Mouse (Mus musculus) frontal cortex, postnatal 36 days (tissue): ENCODE results near the gene Galnt2.

Experiments
- DNase-seq, 2 experiments: peaks; one replicate each; pipeline ENCODE4 v3.0.0; 2022; ENCODE audit warnings: low spot score in 2 of 2

Galnt2 gene

GRCm38 (mm10) chr8:124231176-124231484 lies at the start of gene Galnt2:
Gene Galnt2 (plus strand): TSS chr8:124231391.
- DNase-seq, result peak; percentile 86 to 92

GRCm38 (mm10) chr8:124181751-124182150 lies 49.4 kb upstream of the Galnt2 start:
- DNase-seq, result no peak

GRCm38 (mm10) chr8:124182224-124182623 lies 49.0 kb upstream of the Galnt2 start:
- DNase-seq, result peak; percentile 53 to 61

- peak in 1 of 2 experiments; percentile 42 for DNase-seq
Observed at GRCm38 (mm10) chr8:124184078-124184477, 47.1 kb upstream of the Galnt2 start.

GRCm38 (mm10) chr8:124184507-124184906 lies 46.7 kb upstream of the Galnt2 start:
- DNase-seq, result no peak

- no peak for DNase-seq
Observed at GRCm38 (mm10) chr8:124185081-124185480, 46.1 kb upstream of the Galnt2 start.

- no peak for DNase-seq
Observed at GRCm38 (mm10) chr8:124190388-124190787, 40.8 kb upstream of the Galnt2 start.

- DNase-seq, result no peak
Observed at GRCm38 (mm10) chr8:124192242-124192641, 38.9 kb upstream of the Galnt2 start.

- no peak for DNase-seq
Observed at GRCm38 (mm10) chr8:124192976-124193375, 38.2 kb upstream of the Galnt2 start.

GRCm38 (mm10) chr8:124193992-124194391 lies 37.2 kb upstream of the Galnt2 start:
- no peak for DNase-seq

- no peak for DNase-seq
Observed at GRCm38 (mm10) chr8:124196195-124196594, 35.0 kb upstream of the Galnt2 start.

- no peak for DNase-seq
Observed at GRCm38 (mm10) chr8:124196797-124197196, 34.4 kb upstream of the Galnt2 start.

- no peak for DNase-seq
Observed at GRCm38 (mm10) chr8:124198230-124198629, 33.0 kb upstream of the Galnt2 start.

- DNase-seq, result no peak
Observed at GRCm38 (mm10) chr8:124200400-124200799, 30.8 kb upstream of the Galnt2 start.

GRCm38 (mm10) chr8:124201706-124202105 lies 29.5 kb upstream of the Galnt2 start:
- no peak for DNase-seq

- DNase-seq, result no peak
Observed at GRCm38 (mm10) chr8:124202895-124203294, 28.3 kb upstream of the Galnt2 start.

GRCm38 (mm10) chr8:124204001-124204601 lies 27.1 kb upstream of the Galnt2 start:
- no peak for DNase-seq

- no peak for DNase-seq
Observed at GRCm38 (mm10) chr8:124212148-124212547, 19.0 kb upstream of the Galnt2 start.

GRCm38 (mm10) chr8:124216951-124217350 lies 14.2 kb upstream of the Galnt2 start:
- no peak for DNase-seq

- no peak for DNase-seq
Observed at GRCm38 (mm10) chr8:124229883-124230282, 1.3 kb upstream of the Galnt2 start.

GRCm38 (mm10) chr8:124230496-124231175 lies 555 bp upstream of the Galnt2 start:
- DNase-seq, result no peak

GRCm38 (mm10) chr8:124231485-124232279 lies 491 bp downstream of the Galnt2 start:
- peak; percentile 19 to 26 for DNase-seq

GRCm38 (mm10) chr8:124232280-124232600 lies 1.0 kb downstream of the Galnt2 start:
- DNase-seq, result no peak
